Mouse (Mus musculus) adrenal gland, adult (tissue): ENCODE measurements around the gene Phtf1.

Source experiments
- DNase-seq, 2 experiments: peaks; one replicate each; pipeline ENCODE4 v3.0.0; 2022 to 2023; ENCODE audit warnings: low spot score in 1 of 2; ENCODE audit not compliant: inconsistent age in 2 of 2

Gene Phtf1

GRCm38 (mm10) chr3:104019453-104019852 is 51.5 kb downstream of the Phtf1 start:
- no peak for DNase-seq

GRCm38 (mm10) chr3:104020101-104020500 is 52.2 kb downstream of the Phtf1 start:
- no peak for DNase-seq

GRCm38 (mm10) chr3:104026938-104027337 is 59.0 kb downstream of the Phtf1 start:
- no peak for DNase-seq

- DNase-seq = no peak
These were observed 64.2 kb downstream of the Phtf1 start for GRCm38 (mm10) chr3:104032086-104032485.

- DNase-seq = no peak
These were observed 64.8 kb downstream of the Phtf1 start for GRCm38 (mm10) chr3:104032747-104033146.

- DNase-seq = no peak
These were observed 91.2 kb downstream of the Phtf1 start for GRCm38 (mm10) chr3:104059001-104059622.

- no peak for DNase-seq
These were observed 101.5 kb downstream of the Phtf1 start for GRCm38 (mm10) chr3:104069395-104069794.
